Comparison of ENCODE assay signal across 19 mouse cellular contexts in the genomic region with DNA sequence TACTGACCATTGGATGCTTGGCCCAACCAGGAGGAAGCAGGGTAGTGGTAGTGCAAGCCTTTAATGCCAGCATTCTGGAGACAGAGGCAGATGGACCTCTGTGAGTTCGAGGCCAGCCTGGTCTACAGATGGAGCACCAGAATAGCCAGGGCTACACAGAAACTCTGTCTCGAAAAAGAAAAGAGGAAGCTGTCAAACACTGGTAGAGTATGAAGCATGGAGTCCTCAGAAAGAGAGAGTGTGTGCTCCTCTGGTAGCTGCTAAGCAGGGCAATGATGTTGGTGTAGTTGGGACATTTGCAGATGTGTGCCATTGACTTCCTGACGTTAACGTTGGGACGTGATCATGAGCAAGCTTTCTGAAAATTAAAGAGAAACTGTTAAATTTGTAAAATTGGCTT. TPM values are rescaled to one million over a fixed set of nuclear protein-coding genes. Genes with fewer than 3 reads are reported as not detected.
"Had no signal": no experiment of that assay in that cellular context is flagged by ENCODE, and none has a peak within 500 bp of the region (broad histone marks: within the 10 kb centered on the region; RNA-seq: fewer than 3 reads in every experiment).

No protein-coding gene starts in this region.

- H3K27me3 ChIP-seq: neural tube, embryonic 13.5 days; neural tube, embryonic 15.5 days; stomach, embryonic 15.5 days had no signal

- H3K36me3 ChIP-seq: midbrain, embryonic 10.5 days; midbrain, embryonic 12.5 days; neural tube, embryonic 13.5 days; neural tube, embryonic 15.5 days; stomach, embryonic 15.5 days had no signal

- DNase-seq: lung, adult 18-20 months; lung, embryonic 14.5 days; lung, postnatal 10 days; lung, postnatal 4 days; midbrain, embryonic 14.5 days; retina, postnatal 1 day; right cerebral cortex, adult 18-20 months; right cerebral cortex, postnatal 25 days; right cerebral cortex, postnatal 4 days; spleen, adult 18-20 months; thymus, adult 2 months; thymus, postnatal 4 days had no signal

- ATAC-seq: midbrain, embryonic 16.5 days had no signal

RNA-seq across cellular contexts. Expression of gene Gm43518, which starts 11.3 kb away (rescaled TPM):
- total RNA-seq: megakaryocyte-erythroid progenitor cell, adult 5-6 weeks had no signal

RNA-seq across cellular contexts. Expression of gene Hcar1, which starts 58.7 kb away (rescaled TPM):
- total RNA-seq: megakaryocyte-erythroid progenitor cell, adult 5-6 weeks had no signal
